Mouse (Mus musculus) myocyte (in vitro differentiated cells): ENCODE measurements at regions not wholly inside any gene's neighbourhood (a gene's known extent, or its start where the extent isn't known, plus 50 kb on each side); places are given as distances from the start of the nearest gene placed in this dataset.

Experiments
- MAX ChIP-seq: IDR thresholded peaks from one replicate; pipeline ENCODE4 v1.6.1; 2011; ENCODE audit warnings: low read depth, mild to moderate bottlenecking, control low read depth
- MYOD1 ChIP-seq, 3 experiments: IDR thresholded peaks; one replicate each; pipeline ENCODE4 v1.6.1; 2011; ENCODE audit warnings: control low read depth in 2 of 3, low read depth in 2 of 3, mild to moderate bottlenecking in 2 of 3, moderate library complexity in 1 of 3; ENCODE audit not compliant: insufficient read length in 2 of 3, control insufficient read depth in 1 of 3
- POLR2A ChIP-seq: IDR thresholded peaks from one replicate; pipeline ENCODE4 v1.6.1; 2011; ENCODE audit warnings: low read depth, mild to moderate bottlenecking, control low read depth, moderate library complexity; ENCODE audit not compliant: insufficient read length
- REST ChIP-seq: IDR thresholded peaks from one replicate; pipeline ENCODE4 v1.6.1; 2011; ENCODE audit warnings: mild to moderate bottlenecking, control low read depth, moderate library complexity; ENCODE audit not compliant: insufficient read depth, insufficient read length
- SRF ChIP-seq: IDR thresholded peaks from one replicate; pipeline ENCODE4 v1.6.1; 2011; ENCODE audit warnings: low read depth; ENCODE audit not compliant: control insufficient read depth, insufficient read length
- USF1 ChIP-seq: IDR thresholded peaks from one replicate; pipeline ENCODE4 v1.6.1; 2011; ENCODE audit warnings: low read depth, mild to moderate bottlenecking, control low read depth, moderate library complexity

DNA sequence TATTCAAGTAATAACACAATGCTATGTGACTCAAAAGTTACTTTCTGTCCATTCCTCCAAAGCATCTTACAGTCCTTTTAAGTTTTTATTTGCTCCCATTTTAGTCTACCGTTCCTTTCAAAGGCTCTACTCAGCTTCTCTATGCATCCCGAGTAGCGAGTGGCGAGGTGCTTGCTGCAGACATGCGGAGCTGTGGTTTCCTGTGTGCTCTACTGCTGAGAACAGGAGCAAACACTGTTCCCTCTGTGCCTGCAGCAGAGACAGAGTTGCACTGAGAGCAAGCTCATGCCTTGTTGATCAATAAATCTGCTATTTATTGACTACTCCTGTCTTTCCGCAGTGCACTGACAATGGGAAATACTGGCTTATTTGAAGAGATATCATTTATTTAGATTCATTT, 87.1 kb upstream of the Cryz start:
- TF ChIP-seq POLR2A = no peak
- TF ChIP-seq USF1 = no peak
- no peak for TF ChIP-seq SRF
- no peak for TF ChIP-seq MYOD1 (IDR thresholded peaks at IDR 0.05; ENCODE audit: control insufficient read depth in 1 of 3, insufficient read length in 2 of 3, low read depth in 2 of 3)
- TF ChIP-seq REST = no peak
- no peak for TF ChIP-seq MAX
